ENCODE assay signal across 8 mouse cellular contexts in the genomic region with DNA sequence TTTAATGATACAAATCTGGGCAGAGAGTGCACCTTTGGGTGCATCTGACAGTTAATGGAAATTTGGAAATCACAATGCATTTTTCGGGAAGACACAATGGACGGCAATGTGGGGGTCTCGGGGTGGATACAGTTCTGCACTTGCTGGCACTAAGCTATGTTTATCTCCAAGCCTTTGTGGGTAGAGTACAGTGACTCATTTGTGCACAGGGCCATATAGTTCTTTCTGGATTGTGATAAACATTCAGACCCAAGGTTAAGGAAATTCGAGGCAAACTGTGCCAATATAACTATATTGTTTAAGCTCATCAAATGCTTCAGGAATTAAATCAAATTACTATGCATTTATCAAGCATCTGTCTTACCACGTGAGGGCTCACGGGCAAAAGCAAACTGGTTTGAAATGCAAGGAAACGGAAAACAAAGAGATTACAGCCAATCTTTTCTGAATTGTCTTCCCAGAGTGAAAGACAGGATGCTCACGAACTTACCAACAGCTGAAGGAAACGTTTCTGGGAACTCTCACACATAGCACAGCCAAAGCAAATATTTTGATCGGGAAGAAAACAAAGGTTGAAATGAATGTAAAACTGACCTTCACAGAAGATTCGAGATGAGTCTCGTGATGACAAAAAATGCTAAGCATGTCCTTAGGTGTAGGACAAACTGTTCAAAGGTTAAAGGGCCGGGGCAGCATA. TPM values are rescaled to one million over a fixed set of nuclear protein-coding genes. Genes with fewer than 3 reads are reported as not detected.
DNase-seq lines count a peak whose midpoint lies in the region; ATAC-seq and TF ChIP-seq lines count a peak whose summit lies in the region.

No protein-coding gene starts in this region.

- H3K27ac ChIP-seq in liver, postnatal 0 days (ENCODE audit: low read depth): peak overlapping the region; percentile 50
- H3K27ac ChIP-seq in liver, embryonic 12.5 days: no peak overlapping the region
- peak overlapping the region; percentile 50; the same call in 1 of the 2 replicates for H3K27ac ChIP-seq in forebrain, embryonic 11.5 days (ENCODE audit: low read depth, low read length)
- no peak overlapping the region for H3K27ac ChIP-seq in hindbrain, embryonic 11.5 days (ENCODE audit: low read depth, low read length)
- peak overlapping the region; percentile 15; the same call in 1 of the 2 replicates for H3K27ac ChIP-seq in neural tube, embryonic 12.5 days

- no peak overlapping the region for H3K4me2 ChIP-seq in liver, postnatal 0 days (ENCODE audit: low read depth, low read length)
- no peak overlapping the region for H3K4me2 ChIP-seq in liver, embryonic 12.5 days
- H3K4me2 ChIP-seq in forebrain, embryonic 11.5 days (ENCODE audit: low read depth, low read length, severe bottlenecking): no peak overlapping the region
- no peak overlapping the region for H3K4me2 ChIP-seq in hindbrain, embryonic 11.5 days (replicated peaks; ENCODE audit: low read depth, low read length)
- no peak overlapping the region for H3K4me2 ChIP-seq in neural tube, embryonic 12.5 days (replicated peaks)

- H3K9ac ChIP-seq in liver, postnatal 0 days (replicated peaks): no peak overlapping the region
- H3K9ac ChIP-seq in liver, embryonic 12.5 days: no peak overlapping the region
- no peak overlapping the region for H3K9ac ChIP-seq in forebrain, embryonic 11.5 days (ENCODE audit: low read length)
- no peak overlapping the region for H3K9ac ChIP-seq in hindbrain, embryonic 11.5 days (ENCODE audit: low read depth, low read length)
- H3K9ac ChIP-seq in neural tube, embryonic 12.5 days: no peak overlapping the region

- no peak for DNase-seq in liver, postnatal 0 days
- no peak for DNase-seq in forebrain, embryonic 11.5 days (ENCODE audit: low spot score)
- DNase-seq in hindbrain, embryonic 11.5 days (ENCODE audit: low spot score): no peak
- DNase-seq in spleen, postnatal 10 days (ENCODE audit: low spot score in 2 of 2): no peak
- no peak for DNase-seq in embryo, embryonic 9.5 days (ENCODE audit: extremely low spot score)
- no peak for DNase-seq in natural killer cell, adult 2 months (ENCODE audit: low spot score in 2 of 2)

- H3K27me3 ChIP-seq in liver, postnatal 0 days (ENCODE audit: insufficient read depth, low read length): no peaks in the 10 kb centered on the region
- H3K27me3 ChIP-seq in liver, embryonic 12.5 days (replicated peaks): no peaks in the 10 kb centered on the region
- no peaks in the 10 kb centered on the region for H3K27me3 ChIP-seq in forebrain, embryonic 11.5 days (ENCODE audit: control insufficient read depth, insufficient read depth, low read length)
- H3K27me3 ChIP-seq in hindbrain, embryonic 11.5 days (ENCODE audit: control insufficient read depth, insufficient read depth, low read length): no peaks in the 10 kb centered on the region
- H3K27me3 ChIP-seq in neural tube, embryonic 12.5 days (replicated peaks): no peaks in the 10 kb centered on the region

- TF ChIP-seq EP300 in liver, postnatal 0 days (IDR thresholded peaks at IDR 0.05; ENCODE audit: low read depth): peak; percentile 47; the same call in 1 of the 2 replicates

- ATAC-seq in liver, postnatal 0 days: no peak
- no peak for ATAC-seq in liver, embryonic 12.5 days
- ATAC-seq in forebrain, embryonic 11.5 days (replicated peaks; ENCODE audit: low FRiP score): no peak
- ATAC-seq in hindbrain, embryonic 11.5 days (ENCODE audit: low FRiP score): 0 out of 2 replicates have a peak, but pooled peaks have one; percentile 43
- peak; percentile 81 for ATAC-seq in neural tube, embryonic 12.5 days (ENCODE audit: low FRiP score, low read depth)

- no peaks in the 10 kb centered on the region for H3K36me3 ChIP-seq in liver, postnatal 0 days (replicated peaks; ENCODE audit: insufficient read depth, low read length)
- H3K36me3 ChIP-seq in liver, embryonic 12.5 days: no peaks in the 10 kb centered on the region
- no peaks in the 10 kb centered on the region for H3K36me3 ChIP-seq in forebrain, embryonic 11.5 days (ENCODE audit: control insufficient read depth, insufficient read depth, low read length)
- H3K36me3 ChIP-seq in hindbrain, embryonic 11.5 days (ENCODE audit: control insufficient read depth, insufficient read depth, low read length): no peaks in the 10 kb centered on the region
- H3K36me3 ChIP-seq in neural tube, embryonic 12.5 days: no peaks in the 10 kb centered on the region

- H3K4me1 ChIP-seq in liver, postnatal 0 days (ENCODE audit: insufficient read depth): no peaks in the 10 kb centered on the region; the same call in 1 of the 2 replicates
- H3K4me1 ChIP-seq in liver, embryonic 12.5 days: peaks cover 16% of the 10 kb centered on the region
- H3K4me1 ChIP-seq in forebrain, embryonic 11.5 days (replicated peaks; ENCODE audit: control insufficient read depth, insufficient read depth, low read length): 0 out of 2 replicates have a peak, but pooled peaks cover 4% of the 10 kb centered on the region
- no peaks in the 10 kb centered on the region for H3K4me1 ChIP-seq in hindbrain, embryonic 11.5 days (replicated peaks; ENCODE audit: control insufficient read depth, insufficient read depth, low read length)
- H3K4me1 ChIP-seq in neural tube, embryonic 12.5 days: peaks cover 10% of the 10 kb centered on the region

- 48% methylated on average over 13 of the region's 13 CpGs for WGBS in liver, postnatal 0 days (ENCODE audit: insufficient replicate concordance)
- 50% methylated on average over 13 of the region's 13 CpGs for WGBS in liver, embryonic 12.5 days (ENCODE audit: insufficient replicate concordance)
- WGBS in forebrain, embryonic 11.5 days: 76% methylated on average over 13 of the region's 13 CpGs
- WGBS in hindbrain, embryonic 11.5 days: 69% methylated on average over 13 of the region's 13 CpGs
- WGBS in neural tube, embryonic 12.5 days: 58% methylated on average over 13 of the region's 13 CpGs

- no peak overlapping the region for H3K4me3 ChIP-seq in liver, postnatal 0 days (ENCODE audit: low read depth, low read length)
- no peak overlapping the region for H3K4me3 ChIP-seq in liver, embryonic 12.5 days
- no peak overlapping the region for H3K4me3 ChIP-seq in forebrain, embryonic 11.5 days (ENCODE audit: low read depth, low read length)
- H3K4me3 ChIP-seq in hindbrain, embryonic 11.5 days (ENCODE audit: low read depth, low read length): no peak overlapping the region
- no peak overlapping the region for H3K4me3 ChIP-seq in neural tube, embryonic 12.5 days

- TF ChIP-seq CTCF in liver, postnatal 0 days (IDR thresholded peaks at IDR 0.05; ENCODE audit: low read depth): no peak

- no peaks in the 10 kb centered on the region for H3K9me3 ChIP-seq in liver, postnatal 0 days (ENCODE audit: low read length)
- H3K9me3 ChIP-seq in liver, embryonic 12.5 days (replicated peaks): no peaks in the 10 kb centered on the region
- no peaks in the 10 kb centered on the region for H3K9me3 ChIP-seq in forebrain, embryonic 11.5 days (ENCODE audit: control insufficient read depth, low read length)
- no peaks in the 10 kb centered on the region for H3K9me3 ChIP-seq in hindbrain, embryonic 11.5 days (ENCODE audit: control insufficient read depth, low read length)
- no peaks in the 10 kb centered on the region for H3K9me3 ChIP-seq in neural tube, embryonic 12.5 days

RNA-seq across cellular contexts. Expression of a gene that starts 6.4 kb away (rescaled TPM):
- polyA plus RNA-seq in liver, postnatal 0 days (2015; fragmentation: Nextera tagmentation; extraction: Ambion mirVana): 18.7 and 20.4 TPM in 2 replicates
- polyA plus RNA-seq in liver, embryonic 12.5 days (2016; fragmentation: Nextera tagmentation; extraction: Ambion mirVana): 43.0 and 45.1 TPM in 2 replicates
- polyA plus RNA-seq in forebrain, embryonic 11.5 days (2014; fragmentation: Nextera tagmentation; extraction: Ambion mirVana): 112 and 116 TPM in 2 replicates
- polyA plus RNA-seq in hindbrain, embryonic 11.5 days (2014; fragmentation: Nextera tagmentation; extraction: Ambion mirVana): 93.5 and 96.3 TPM in 2 replicates
- 89.3 and 90.0 TPM in 2 replicates for polyA plus RNA-seq in neural tube, embryonic 12.5 days (2016; fragmentation: Nextera tagmentation; extraction: Ambion mirVana)

RNA-seq across cellular contexts. Expression of a gene that starts 21.7 kb away (rescaled TPM):
- 99.7 and 102 TPM in 2 replicates for polyA plus RNA-seq in liver, postnatal 0 days (2015; fragmentation: Nextera tagmentation; extraction: Ambion mirVana)
- 62.5 and 65.1 TPM in 2 replicates for polyA plus RNA-seq in liver, embryonic 12.5 days (2016; fragmentation: Nextera tagmentation; extraction: Ambion mirVana)
- 111 and 115 TPM in 2 replicates for polyA plus RNA-seq in forebrain, embryonic 11.5 days (2014; fragmentation: Nextera tagmentation; extraction: Ambion mirVana)
- 120 and 125 TPM in 2 replicates for polyA plus RNA-seq in hindbrain, embryonic 11.5 days (2014; fragmentation: Nextera tagmentation; extraction: Ambion mirVana)
- 101 and 113 TPM in 2 replicates for polyA plus RNA-seq in neural tube, embryonic 12.5 days (2016; fragmentation: Nextera tagmentation; extraction: Ambion mirVana)

RNA-seq across cellular contexts. Expression of a gene that starts 44.7 kb away (rescaled TPM):
- polyA plus RNA-seq in liver, postnatal 0 days (2015; fragmentation: Nextera tagmentation; extraction: Ambion mirVana): 1.6 and 1.9 TPM in 2 replicates
- polyA plus RNA-seq in liver, embryonic 12.5 days (2016; fragmentation: Nextera tagmentation; extraction: Ambion mirVana): 5.5 and 5.8 TPM in 2 replicates
- 11.1 and 12.2 TPM in 2 replicates for polyA plus RNA-seq in forebrain, embryonic 11.5 days (2014; fragmentation: Nextera tagmentation; extraction: Ambion mirVana)
- 10.2 and 11.3 TPM in 2 replicates for polyA plus RNA-seq in hindbrain, embryonic 11.5 days (2014; fragmentation: Nextera tagmentation; extraction: Ambion mirVana)
- polyA plus RNA-seq in neural tube, embryonic 12.5 days (2016; fragmentation: Nextera tagmentation; extraction: Ambion mirVana): 10.3 and 12.3 TPM in 2 replicates

Comparison
In these comparisons a context has a peak if more than half of its experiments do, and no peak if none do; other contexts are left out.
1. H3K27ac ChIP-seq: peak in liver, postnatal 0 days (single experiment), forebrain, embryonic 11.5 days (single experiment) and neural tube, embryonic 12.5 days (single experiment); none in liver, embryonic 12.5 days (single experiment) and hindbrain, embryonic 11.5 days (single experiment).
2. ATAC-seq: peak in hindbrain, embryonic 11.5 days (single experiment) and neural tube, embryonic 12.5 days (single experiment); none in liver, postnatal 0 days (single experiment), liver, embryonic 12.5 days (single experiment) and forebrain, embryonic 11.5 days (single experiment).